Mouse (Mus musculus) cerebellum, postnatal 25 days (tissue): ENCODE measurements at regions not wholly inside any gene's neighbourhood (a gene's known extent, or its start where the extent isn't known, plus 50 kb on each side); places are given as distances from the start of the nearest gene placed in this dataset.

Experiments
- DNase-seq, 2 experiments: peaks; one replicate each; pipeline ENCODE4 v3.0.0; 2021; ENCODE audit warnings: mixed read lengths in 2 of 2

DNA sequence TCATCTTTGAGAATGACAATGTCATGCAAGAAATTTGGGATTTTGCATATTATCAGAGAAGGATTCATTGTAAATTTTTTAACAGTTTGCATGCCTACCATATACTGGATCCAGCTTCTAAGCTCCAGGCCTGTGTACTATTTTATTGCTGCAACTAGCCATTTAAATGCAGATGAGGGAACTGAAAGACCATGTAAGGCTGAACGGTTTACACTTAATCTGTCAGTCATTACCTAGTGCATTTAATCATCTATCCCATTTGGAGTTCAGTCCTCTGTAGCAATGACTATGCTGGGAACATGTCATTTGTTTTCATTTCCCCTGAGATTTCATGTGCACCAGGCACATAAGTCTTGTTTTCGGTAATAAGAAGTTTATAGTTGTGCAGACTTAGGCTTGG lies 631.8 kb upstream of the Gm21961 start:
- DNase-seq, result no peak

DNA sequence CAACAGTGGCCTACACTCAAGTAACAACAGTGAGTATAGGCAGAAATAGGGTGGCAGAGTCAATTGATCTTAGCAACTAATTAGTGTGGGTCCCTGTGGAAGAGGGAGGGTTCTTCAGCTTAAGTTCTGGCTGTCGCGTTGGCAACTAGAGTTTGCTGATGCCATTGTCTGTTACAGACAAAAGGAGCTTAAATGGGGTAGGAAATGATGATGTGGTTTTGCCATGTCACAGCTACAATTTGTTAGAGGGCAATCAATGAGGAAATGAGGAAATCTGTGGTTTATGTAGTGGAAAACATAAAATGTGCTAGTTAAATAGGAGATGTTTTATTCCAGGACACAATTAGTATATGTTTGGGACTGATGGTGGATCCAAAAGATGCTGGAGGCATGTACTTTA lies 624.8 kb upstream of the Gm21961 start:
- no peak for DNase-seq

DNA sequence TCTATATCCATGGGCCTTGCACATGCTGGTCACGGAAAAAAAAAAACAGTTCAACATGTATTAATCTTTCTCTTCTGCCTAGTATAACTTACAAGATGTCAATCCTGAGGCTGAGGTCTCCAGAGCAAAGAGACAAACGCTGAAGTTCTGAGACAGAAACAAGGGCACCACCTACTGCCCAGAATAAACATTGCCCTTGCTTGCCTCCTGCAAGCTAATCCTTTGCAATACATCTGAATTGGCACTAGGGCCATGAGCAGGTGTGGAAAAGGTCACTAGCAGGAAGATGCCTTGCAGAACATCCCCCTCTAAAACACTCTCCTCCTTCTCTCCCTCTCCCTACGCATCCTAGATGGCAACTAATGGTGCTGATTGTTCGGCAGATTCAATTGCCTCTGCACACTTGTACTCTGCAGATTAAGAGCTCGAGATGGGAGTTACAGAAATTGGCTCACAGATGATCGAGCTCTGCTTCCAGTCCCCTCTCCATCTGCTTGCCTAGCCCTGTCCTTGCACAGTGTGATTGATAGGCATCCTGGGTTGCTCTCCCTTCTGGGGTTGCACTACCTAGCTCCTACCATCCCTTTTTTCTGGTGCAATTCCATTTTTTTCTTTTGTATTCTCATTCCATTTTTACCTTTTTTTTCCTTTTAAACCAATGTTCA lies 622.9 kb upstream of the Gm21961 start:
- DNase-seq, result peak; percentile 89 to 93

DNA sequence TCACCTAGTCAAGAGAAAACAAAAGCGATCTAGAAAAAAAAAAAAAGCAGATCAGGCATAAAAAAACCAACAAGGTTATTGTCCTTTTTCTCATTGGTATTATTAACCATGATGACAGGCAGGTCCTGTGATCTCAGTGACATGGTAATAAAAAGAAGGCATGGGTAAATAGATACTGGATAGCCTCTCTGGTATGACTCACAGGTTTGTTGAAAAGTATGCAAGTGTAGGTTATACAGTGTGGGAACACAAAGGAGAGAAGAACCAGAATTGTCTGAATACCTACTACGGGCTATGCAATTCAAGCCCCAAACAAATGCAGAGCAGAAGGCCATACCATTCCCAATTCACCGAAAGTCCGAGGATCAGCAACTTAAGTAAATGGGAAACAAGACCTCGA lies 617.7 kb upstream of the Gm21961 start:
- DNase-seq, result no peak

DNA sequence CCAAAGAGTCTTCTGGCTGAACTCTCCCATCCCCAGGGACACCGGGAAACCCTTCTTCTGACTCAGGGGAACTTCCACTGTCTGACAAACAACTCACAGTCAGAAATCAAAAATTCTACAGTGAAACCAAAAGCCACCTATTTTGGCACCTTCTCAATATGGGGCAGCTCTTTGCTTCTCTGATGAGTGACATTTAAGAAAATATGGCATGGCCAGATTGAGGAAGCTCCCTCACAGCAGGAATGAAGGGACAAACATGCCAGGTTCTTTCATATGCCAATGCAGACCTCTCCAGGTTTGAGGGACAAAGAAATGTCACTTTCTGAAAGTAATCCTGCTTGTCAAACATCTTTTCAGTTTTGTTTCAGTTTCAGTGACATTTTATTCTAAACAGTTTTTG lies 615.8 kb upstream of the Gm21961 start:
- peak; percentile 82 for DNase-seq

DNA sequence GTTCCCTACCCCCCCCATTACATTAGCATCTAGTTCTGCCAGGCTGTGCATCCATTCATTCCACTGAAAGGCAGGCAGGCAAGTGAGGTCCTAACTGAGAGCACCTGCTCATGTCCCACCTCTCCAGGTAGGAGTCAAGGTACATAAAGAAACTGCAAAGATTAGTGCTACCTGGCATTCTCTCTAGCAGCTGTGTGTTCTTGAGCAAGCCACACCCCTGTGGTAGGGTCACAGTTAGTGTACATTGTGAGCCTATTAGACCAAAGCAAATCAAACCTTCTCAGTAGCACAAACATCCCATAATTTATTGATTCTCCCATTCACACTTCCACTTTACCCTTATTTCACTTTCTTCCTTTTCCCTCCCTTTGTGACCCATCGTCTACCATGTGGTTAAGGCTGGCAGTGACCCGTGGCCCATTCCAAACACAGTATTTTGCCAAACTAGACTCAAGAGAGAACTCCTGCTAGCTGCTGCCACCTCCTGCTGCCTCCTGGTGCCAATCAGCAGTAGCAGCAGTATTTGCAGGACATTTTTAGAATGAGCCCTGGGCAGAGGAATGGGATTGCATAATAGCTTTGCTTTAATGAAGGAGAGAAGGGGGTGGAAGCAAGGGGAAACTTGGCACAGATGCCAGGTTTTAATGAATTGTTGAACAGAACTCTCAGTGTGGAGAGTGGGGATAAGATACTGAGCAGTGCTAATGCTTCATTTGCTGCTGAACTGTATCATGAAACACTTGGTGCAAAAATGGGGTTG lies 578.2 kb upstream of the Gm21961 start:
- peak; percentile 5 to 9 for DNase-seq

DNA sequence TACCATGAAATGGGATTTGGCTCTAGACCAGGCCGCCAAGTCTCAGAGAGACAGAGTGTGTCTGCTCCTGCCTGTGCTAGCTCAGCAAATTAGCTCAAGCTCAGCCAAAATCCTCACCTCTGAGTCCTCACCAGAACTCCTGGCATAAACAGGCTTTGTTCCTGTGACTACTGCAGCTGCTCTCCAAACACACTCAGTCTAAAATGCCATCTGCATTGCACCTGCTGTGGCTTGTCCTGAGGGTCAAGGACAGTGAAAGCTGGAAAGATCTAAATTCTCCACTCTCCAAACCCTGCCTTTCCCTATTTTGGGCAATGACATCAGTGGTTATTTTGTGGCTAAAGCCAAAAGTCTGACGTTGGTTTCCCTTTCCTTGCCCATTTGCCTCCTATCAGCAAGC lies 570.9 kb upstream of the Gm21961 start:
- peak; percentile 56 to 59 for DNase-seq

DNA sequence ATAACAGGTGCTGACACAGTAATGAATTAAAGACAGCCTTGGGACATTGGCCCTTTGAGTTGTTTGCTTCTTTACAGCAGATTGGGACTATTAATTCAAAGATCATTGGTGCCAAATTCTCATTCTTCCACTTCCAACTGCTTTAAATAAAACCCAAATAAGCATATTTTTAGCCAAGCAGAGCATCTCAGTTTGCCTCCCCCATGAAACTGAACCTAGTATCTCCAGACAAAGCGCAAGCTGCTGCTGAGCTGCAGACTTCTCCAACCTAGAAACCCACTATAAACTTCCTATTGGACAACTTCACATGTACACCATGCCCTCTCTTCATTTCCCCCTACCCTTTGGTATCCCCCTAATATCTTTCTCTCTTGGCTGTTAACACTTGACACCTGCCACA lies 564.6 kb upstream of the Gm21961 start:
- DNase-seq, result no peak

DNA sequence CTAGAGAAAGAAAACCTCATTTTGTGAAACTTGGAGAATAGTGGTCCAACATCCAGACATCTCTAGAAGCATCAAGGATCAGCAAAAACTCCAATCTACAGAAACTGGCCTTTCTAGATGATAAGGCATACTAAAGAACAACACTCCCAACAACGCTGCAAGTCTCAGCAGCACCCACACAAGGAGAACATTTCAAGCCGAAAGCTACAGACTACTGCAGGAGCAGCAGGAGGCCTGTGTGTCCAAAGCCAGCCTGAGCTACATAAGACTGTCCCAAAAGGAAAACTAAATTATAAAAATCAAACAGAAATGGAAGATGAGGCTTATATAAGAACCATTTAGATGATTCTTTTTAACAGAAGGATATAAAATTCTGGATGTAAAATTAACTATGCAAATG lies 553.2 kb upstream of the Gm21961 start:
- DNase-seq, result no peak

DNA sequence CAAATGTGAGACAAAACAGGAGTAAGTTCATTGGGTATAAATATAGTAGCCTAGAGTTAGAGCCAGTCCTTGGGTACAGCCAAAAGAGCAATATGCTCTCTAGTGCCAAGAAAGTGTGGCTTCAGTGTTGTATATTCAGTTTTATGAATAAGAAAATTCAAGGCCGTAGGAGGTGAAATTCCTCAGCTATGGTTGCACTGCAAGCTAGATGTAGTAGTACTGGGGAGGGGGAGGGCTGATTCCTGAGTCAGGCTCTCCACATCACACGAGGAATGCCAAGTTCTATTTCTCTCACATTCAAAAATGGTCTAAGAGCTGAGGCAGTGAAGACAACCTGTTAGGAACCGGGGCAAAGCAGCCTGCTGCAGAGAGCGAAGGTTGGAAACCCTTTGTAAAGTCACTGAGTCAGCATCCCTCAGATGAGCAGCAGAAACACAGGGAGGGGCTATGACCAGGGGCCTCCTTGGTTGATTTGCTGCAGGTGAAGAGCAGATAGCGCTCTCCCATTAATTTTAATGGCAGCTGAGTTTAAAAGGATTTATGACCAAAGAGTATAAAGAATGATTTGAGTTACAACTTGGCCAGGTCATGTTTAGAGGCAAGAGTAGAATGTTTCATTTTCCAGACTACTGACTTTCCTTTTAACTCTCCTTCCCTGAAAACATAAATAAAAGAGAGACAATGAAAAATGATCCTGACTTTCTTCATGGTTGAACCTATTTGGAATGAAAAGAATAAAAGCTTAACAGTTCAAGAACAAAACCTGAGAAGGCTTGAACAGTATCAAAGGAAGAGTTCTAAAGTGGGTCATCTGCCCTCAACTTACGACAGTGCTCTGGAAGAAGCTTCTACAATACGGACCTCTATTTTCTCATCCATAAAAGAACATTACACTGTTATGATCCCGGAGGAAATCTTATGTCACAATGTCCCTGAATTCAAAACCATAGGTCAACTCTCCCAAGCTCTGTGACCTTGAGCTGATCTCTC lies 543.4 kb upstream of the Gm21961 start:
- no peak for DNase-seq

DNA sequence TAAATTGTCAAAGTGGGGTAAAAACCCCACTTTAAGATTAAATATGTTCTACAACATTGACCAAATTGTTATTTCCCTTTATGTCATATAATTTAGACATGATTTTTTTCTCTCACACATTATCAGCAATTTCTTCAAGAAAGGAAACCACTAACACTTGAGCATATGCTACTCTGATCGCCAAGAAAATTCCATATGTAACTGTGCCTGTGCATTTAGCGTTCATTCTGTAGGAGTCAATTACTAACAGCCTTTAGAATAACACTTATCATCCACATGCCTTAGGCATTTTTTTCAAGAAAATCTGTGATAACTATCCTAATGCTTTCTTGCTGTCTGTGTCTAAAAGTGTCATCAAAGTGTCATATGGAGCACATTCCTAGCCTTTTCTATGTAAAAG lies 534.3 kb upstream of the Gm21961 start:
- no peak for DNase-seq

DNA sequence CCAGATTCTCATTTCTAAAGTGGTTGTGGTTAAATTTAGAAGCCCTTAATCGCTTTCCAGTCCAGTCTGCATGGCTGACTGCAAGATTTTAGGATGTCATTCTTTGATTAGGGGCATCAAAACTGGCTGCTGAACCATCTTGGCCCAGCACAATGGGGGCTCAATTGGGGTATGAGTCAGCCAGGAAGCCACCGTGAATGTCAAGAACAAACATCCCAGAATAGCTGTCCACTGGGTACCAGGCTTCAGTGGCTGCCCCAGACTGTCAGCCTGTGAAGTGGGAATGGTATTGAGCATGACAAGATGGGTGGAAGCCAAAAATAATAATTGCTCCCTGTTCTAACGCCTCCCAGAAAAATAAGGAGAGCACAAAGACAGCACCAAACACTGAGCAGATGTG lies 520.9 kb upstream of the Gm21961 start:
- peak; percentile 2 to 5 for DNase-seq

DNA sequence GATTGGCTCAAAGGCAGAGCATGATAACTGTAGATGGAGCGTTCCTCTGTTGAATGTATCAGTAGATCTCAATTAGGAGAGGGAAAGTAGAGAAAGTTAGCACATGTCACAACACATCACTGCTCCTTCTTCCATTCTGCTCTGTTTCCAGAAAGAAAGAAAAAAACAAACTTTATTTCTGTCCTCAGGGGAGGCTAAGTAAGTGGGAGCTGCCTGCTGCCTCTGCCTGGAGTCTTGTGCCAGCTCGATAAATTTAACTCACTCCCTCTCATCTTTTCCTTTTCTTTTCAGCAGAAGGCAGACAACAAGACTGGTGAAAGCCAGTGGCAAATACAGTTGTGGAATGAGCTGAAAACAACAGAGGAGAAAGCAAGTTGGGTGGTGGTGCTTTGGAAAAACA lies 517.5 kb upstream of the Gm21961 start:
- no peak for DNase-seq

DNA sequence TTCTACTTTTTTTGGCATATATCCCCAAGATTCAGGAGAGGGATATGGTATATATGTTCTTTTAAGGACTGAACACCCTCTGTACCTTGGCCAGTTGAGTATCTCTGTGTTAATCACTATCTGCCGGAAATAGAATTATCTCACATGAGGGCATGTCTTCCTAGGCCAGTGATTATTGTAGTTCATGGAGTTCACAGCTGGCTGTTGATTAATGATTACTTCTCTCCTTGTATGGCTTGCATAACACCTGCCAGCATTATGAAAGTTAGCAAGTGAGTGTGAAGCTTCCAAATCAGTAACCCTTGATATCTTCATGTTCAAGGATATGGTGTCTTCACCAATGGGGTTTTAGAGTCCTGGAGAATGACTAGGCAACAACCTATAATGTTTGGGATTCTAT lies 488.0 kb upstream of the Gm21961 start:
- DNase-seq, result no peak

DNA sequence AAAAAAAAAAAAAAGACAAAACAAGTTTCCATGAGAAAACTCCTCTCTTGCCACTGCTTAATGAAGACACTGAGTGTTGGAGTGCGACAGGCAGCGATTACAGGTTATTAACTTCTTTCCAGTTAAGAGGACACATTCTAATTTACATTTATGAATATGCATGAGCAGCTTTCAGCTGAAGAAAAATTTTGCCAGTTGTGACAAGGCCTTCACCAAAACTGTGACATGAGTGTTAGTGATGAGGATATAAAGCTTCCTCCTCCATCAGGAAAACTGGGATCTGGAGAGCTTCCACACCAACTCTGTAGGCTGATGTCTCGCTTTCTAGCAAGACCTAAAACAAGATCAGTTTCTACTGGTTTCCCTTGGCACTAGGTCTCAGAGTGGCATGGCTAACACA lies 464.2 kb upstream of the Gm21961 start:
- DNase-seq, result no peak

DNA sequence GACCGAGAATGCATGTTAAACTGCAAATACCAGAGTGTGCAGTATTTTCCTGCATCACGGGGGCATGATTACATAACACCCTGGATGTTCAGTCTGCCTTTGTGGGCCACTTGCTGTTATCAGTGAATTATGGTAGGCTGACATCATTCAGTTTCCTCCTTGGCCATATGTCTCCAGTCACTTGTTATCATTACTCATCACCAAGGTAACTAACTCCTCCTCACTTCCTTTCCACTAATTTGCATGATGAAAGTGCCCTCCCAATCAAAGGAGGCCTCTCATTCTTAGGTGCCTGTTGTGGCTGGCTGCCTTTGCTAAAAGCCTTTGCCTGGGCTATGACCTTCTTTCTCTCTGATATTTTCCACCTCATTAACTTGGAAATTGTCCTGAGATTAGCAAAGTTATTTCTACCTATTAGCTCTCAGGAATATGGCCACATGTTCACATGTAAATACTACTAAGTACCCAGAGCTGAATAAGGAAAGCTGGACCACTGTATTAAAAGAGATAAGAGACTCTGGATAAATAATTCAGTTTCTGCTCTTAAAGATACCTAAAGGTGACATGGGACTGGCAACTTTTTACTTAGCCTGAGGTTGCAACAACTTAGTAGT lies 440.6 kb upstream of the Gm21961 start:
- peak; percentile 32 to 34 for DNase-seq

DNA sequence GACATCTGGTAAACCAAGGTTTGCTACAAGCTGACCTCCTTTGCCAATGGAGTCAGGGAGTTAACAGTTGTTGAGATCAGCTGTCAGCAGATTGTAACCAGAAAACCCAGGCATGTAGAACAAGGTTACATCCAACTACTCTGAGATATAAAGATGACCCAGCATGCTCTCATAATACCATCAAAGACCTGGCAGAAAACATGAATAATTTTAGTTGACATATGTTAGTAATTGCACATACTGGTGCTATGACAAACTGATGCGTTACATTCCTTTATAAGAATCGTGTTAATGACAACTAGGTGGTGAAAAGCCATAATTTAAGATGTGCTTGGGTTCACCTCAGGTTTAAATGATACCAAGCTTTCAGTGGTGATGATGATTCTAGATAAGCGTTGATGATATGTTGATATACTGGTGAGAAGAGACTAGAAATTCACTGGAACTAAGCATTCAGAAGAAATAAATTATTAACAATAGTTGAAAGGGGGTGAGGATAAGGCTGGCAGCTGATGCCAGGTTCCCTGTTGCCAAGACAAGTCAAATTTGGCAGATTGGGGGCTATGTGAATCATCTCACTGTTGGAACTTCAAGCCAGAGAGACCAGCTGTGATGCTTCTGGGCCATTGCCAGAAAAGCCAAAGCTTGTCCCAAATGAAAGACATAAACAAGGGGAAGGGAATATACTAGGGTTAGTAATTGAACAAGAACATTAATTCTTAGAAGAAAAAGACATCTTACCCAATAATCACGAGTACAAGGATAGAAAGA lies 437.7 kb upstream of the Gm21961 start:
- DNase-seq, result peak; percentile 43 to 69

DNA sequence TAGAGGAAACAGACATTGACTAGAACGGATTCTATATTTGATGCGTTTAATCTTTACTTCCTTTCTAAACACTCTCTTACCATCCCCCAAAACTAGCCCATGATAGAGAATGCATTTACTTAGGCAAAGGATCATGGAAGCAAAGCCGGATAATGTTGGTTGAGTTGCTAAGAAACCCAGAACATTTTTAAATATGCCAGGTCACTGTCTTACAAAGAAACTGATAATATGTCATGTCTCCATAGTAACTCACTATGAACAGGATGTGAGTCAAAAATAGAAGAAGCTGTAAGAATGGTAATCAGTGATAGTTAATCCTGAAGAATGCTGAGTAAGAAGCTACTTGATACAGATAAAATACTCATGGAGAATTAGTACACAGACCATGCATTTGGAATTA lies 405.0 kb upstream of the Gm21961 start:
- no peak for DNase-seq
